Mouse (Mus musculus) MEL (cell line): ENCODE measurements around the gene Hsd17b13.

ENCODE experiments used
- CTCF ChIP-seq, 3 experiments: IDR thresholded peaks in 2 of 3; conservative IDR thresholded peaks in 1 of 3; 2 replicates each; pipeline ENCODE4 v1.5.1; 2011 to 2012; ENCODE audit warnings: low read length in 3 of 3, low read depth in 2 of 3, mild to moderate bottlenecking in 2 of 3, improper control_type of control experiment in 1 of 3, inconsistent platforms in 1 of 3, mixed read lengths in 1 of 3, moderate library complexity in 1 of 3; ENCODE audit not compliant: control insufficient read depth in 1 of 3, insufficient read depth in 1 of 3, poor library complexity in 1 of 3, severe bottlenecking in 1 of 3
- ELF1 ChIP-seq: IDR thresholded peaks from 2 replicates; pipeline ENCODE4 v1.6.1; 2014; ENCODE audit warnings: low read depth, mild to moderate bottlenecking, inconsistent platforms, low read length, improper control_type of control experiment, moderate library complexity
- EP300 ChIP-seq, 2 experiments: IDR thresholded peaks; 2 replicates each; pipeline ENCODE4 v1.6.1; 2011; ENCODE audit warnings: improper control_type of control experiment in 2 of 2, low read length in 2 of 2, low read depth in 1 of 2, mild to moderate bottlenecking in 1 of 2
- MAFK ChIP-seq: IDR thresholded peaks from 2 replicates; pipeline ENCODE4 v1.6.1; 2011; ENCODE audit warnings: low read depth, mild to moderate bottlenecking, low read length, improper control_type of control experiment, borderline replicate concordance
- MAX ChIP-seq: IDR thresholded peaks from 2 replicates; pipeline ENCODE4 v1.6.1; 2011; ENCODE audit warnings: low read length, improper control_type of control experiment
- MAZ ChIP-seq: IDR thresholded peaks from 2 replicates; pipeline ENCODE4 v1.6.1; 2012; ENCODE audit warnings: low read depth, mild to moderate bottlenecking, inconsistent platforms, low read length, improper control_type of control experiment
- POLR2A ChIP-seq, 2 experiments: IDR thresholded peaks; 2 replicates each; pipeline ENCODE4 v1.6.1; 2011 to 2012; ENCODE audit warnings: low read length in 2 of 2, mild to moderate bottlenecking in 2 of 2, control low read depth in 1 of 2, improper control_type of control experiment in 1 of 2, low read depth in 1 of 2, moderate library complexity in 1 of 2; ENCODE audit not compliant: control insufficient read depth in 1 of 2, insufficient read depth in 1 of 2, poor library complexity in 1 of 2
- TCF12 ChIP-seq: IDR thresholded peaks from 2 replicates; pipeline ENCODE4 v1.6.1; 2014; ENCODE audit warnings: low read depth, mild to moderate bottlenecking, inconsistent platforms, low read length, improper control_type of control experiment, moderate library complexity
- UBTF ChIP-seq: IDR thresholded peaks from 2 replicates; pipeline ENCODE4 v1.6.1; 2012; ENCODE audit warnings: low read depth, mild to moderate bottlenecking, inconsistent platforms, low read length, improper control_type of control experiment, moderate library complexity, borderline replicate concordance; ENCODE audit not compliant: insufficient read depth

DNA sequence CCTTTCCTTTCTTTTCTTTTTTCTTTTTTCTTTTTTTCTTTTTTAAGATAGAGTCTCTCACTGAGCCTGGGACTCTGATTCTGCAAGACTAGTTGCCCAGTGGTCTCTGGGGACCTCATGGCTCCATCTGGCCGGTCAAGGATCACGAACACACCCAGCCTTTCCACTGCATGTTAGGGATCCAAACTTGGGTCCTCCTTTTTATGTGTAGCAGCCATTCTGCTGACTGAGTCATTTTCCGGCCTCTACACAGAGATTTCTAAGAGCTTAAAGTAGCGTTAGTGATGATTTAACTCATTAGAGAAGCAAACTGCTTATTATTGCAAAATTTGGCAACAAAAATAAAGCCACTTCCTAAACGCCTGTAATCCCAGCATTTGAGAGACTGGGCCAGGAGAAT is 54.8 kb downstream of the Hsd17b13 start:
- TF ChIP-seq MAZ (no peak), EP300 (IDR thresholded peaks at IDR 0.05; ENCODE audit: low read depth in 1 of 2, low read length in 2 of 2) (no peak), TCF12 (no peak), MAFK (no peak), CTCF (IDR thresholded peaks at IDR 0.05 in 2 of 3, conservative IDR thresholded peaks at IDR 0.05 in 1 of 3; ENCODE audit: control insufficient read depth in 1 of 3, insufficient read depth in 1 of 3, low read depth in 2 of 3, low read length in 3 of 3, poor library complexity in 1 of 3, severe bottlenecking in 1 of 3) (no peak), POLR2A (IDR thresholded peaks at IDR 0.05; ENCODE audit: control insufficient read depth in 1 of 2, insufficient read depth in 1 of 2, low read depth in 1 of 2, low read length in 2 of 2, poor library complexity in 1 of 2) (no peak), ELF1 (no peak), MAX (no peak), UBTF (no peak)
